17 mouse cellular contexts compared by ENCODE assay signal in genomic region chr2:26447451-26447850, GRCm38 (mm10). TPM values are rescaled to one million over a fixed set of nuclear protein-coding genes. Genes with fewer than 3 reads are reported as not detected.
DNase-seq lines count a peak whose midpoint lies in the region; ATAC-seq and TF ChIP-seq lines count a peak whose summit lies in the region.
"Had no signal": no experiment of that assay in that cellular context is flagged by ENCODE, and none has a peak within 500 bp of the region (broad histone marks: within the 10 kb centered on the region; RNA-seq: fewer than 3 reads in every experiment).

No protein-coding gene starts in this region.

- WGBS in heart, embryonic 13.5 days, result 60% methylated on average over 1 of the region's 1 CpGs
- WGBS in heart, embryonic 10.5 days, result 80% methylated on average over 1 of the region's 1 CpGs
- 54% methylated on average over 1 of the region's 1 CpGs for WGBS in lung, embryonic 14.5 days
- WGBS in embryonic facial prominence, embryonic 13.5 days, result 85% methylated on average over 1 of the region's 1 CpGs

- no peaks in the 10 kb centered on the region; the same call in 1 of the 2 replicates for H3K36me3 ChIP-seq in heart, embryonic 13.5 days
- H3K36me3 ChIP-seq in heart, embryonic 10.5 days, result no peaks in the 10 kb centered on the region; the same call in 1 of the 2 replicates
- H3K36me3 ChIP-seq in lung, embryonic 14.5 days (ENCODE audit: insufficient read depth), result no peaks in the 10 kb centered on the region
- no peaks in the 10 kb centered on the region for H3K36me3 ChIP-seq in embryonic facial prominence, embryonic 13.5 days
- no peaks in the 10 kb centered on the region for H3K36me3 ChIP-seq in myocyte (ENCODE audit: control insufficient read depth, insufficient read depth)
- H3K36me3 ChIP-seq: hindbrain, embryonic 15.5 days; midbrain, embryonic 15.5 days had no signal

- no peak overlapping the region; the same call in none of the 2 replicates for H3K9ac ChIP-seq in heart, embryonic 13.5 days
- H3K9ac ChIP-seq in lung, embryonic 14.5 days, result peak overlapping the region; percentile 10; the same call in 1 of the 2 replicates
- H3K9ac ChIP-seq in embryonic facial prominence, embryonic 13.5 days, result peak overlapping the region; percentile 49; the same call in 1 of the 2 replicates
- H3K9ac ChIP-seq: embryonic facial prominence, embryonic 15.5 days had no signal

- TF ChIP-seq CTCF in lung, embryonic 14.5 days (IDR thresholded peaks at IDR 0.05; ENCODE audit: low read depth), result no peak

- H3K27me3 ChIP-seq in heart, embryonic 13.5 days (replicated peaks), result no peaks in the 10 kb centered on the region
- no peaks in the 10 kb centered on the region for H3K27me3 ChIP-seq in heart, embryonic 10.5 days (ENCODE audit: insufficient read depth, poor library complexity, severe bottlenecking)
- no peaks in the 10 kb centered on the region for H3K27me3 ChIP-seq in lung, embryonic 14.5 days (ENCODE audit: insufficient read depth, low read length)
- H3K27me3 ChIP-seq in embryonic facial prominence, embryonic 13.5 days, result no peaks in the 10 kb centered on the region
- H3K27me3 ChIP-seq in myocyte (ENCODE audit: control insufficient read depth, insufficient read depth, insufficient read length), result no peaks in the 10 kb centered on the region
- H3K27me3 ChIP-seq: embryonic facial prominence, embryonic 15.5 days; hindbrain, embryonic 15.5 days; midbrain, embryonic 15.5 days had no signal

- TF ChIP-seq POLR2A in myocyte (IDR thresholded peaks at IDR 0.05; ENCODE audit: insufficient read length, low read depth), result no peak

- H3K79me2 ChIP-seq in myocyte (ENCODE audit: control insufficient read depth, insufficient read depth), result peaks cover 35% of the 10 kb centered on the region

- no peaks in the 10 kb centered on the region for H3K9me3 ChIP-seq in heart, embryonic 13.5 days
- H3K9me3 ChIP-seq in heart, embryonic 10.5 days, result no peaks in the 10 kb centered on the region
- H3K9me3 ChIP-seq in lung, embryonic 14.5 days (ENCODE audit: low read depth, low read length), result no peaks in the 10 kb centered on the region
- no peaks in the 10 kb centered on the region for H3K9me3 ChIP-seq in embryonic facial prominence, embryonic 13.5 days
- H3K9me3 ChIP-seq: embryonic facial prominence, embryonic 15.5 days; hindbrain, embryonic 15.5 days; midbrain, embryonic 15.5 days had no signal

- H3K4me1 ChIP-seq in heart, embryonic 13.5 days, result peaks cover 57% of the 10 kb centered on the region
- H3K4me1 ChIP-seq in heart, embryonic 10.5 days, result peaks cover 55% of the 10 kb centered on the region
- peaks cover 14% of the 10 kb centered on the region for H3K4me1 ChIP-seq in lung, embryonic 14.5 days (ENCODE audit: insufficient read depth)
- peaks cover 30% of the 10 kb centered on the region for H3K4me1 ChIP-seq in embryonic facial prominence, embryonic 13.5 days

- ATAC-seq in heart, embryonic 13.5 days (ENCODE audit: extremely low read depth, insufficient number of reproducible peaks, low FRiP score, low TSS enrichment), result no peak
- no peak for ATAC-seq in lung, embryonic 14.5 days (ENCODE audit: insufficient read depth)
- ATAC-seq in embryonic facial prominence, embryonic 13.5 days (ENCODE audit: insufficient number of reproducible peaks, insufficient read depth, low FRiP score, low TSS enrichment, low read depth), result no peak
- ATAC-seq: lung, postnatal 0 days; midbrain, embryonic 15.5 days had no signal

- H3K4me3 ChIP-seq in heart, embryonic 13.5 days, result 0 out of 2 replicates have a peak overlapping the region, but pooled peaks have one; percentile 95
- H3K4me3 ChIP-seq in heart, embryonic 10.5 days, result no peak overlapping the region
- no peak overlapping the region for H3K4me3 ChIP-seq in lung, embryonic 14.5 days (ENCODE audit: low read depth, low read length)
- no peak overlapping the region for H3K4me3 ChIP-seq in embryonic facial prominence, embryonic 13.5 days
- H3K4me3 ChIP-seq in myocyte, result peak overlapping the region; percentile 89

- H3K4me2 ChIP-seq in heart, embryonic 13.5 days, result 0 out of 2 replicates have a peak overlapping the region, but pooled peaks have one; percentile 81
- H3K4me2 ChIP-seq in lung, embryonic 14.5 days, result no peak overlapping the region
- no peak overlapping the region for H3K4me2 ChIP-seq in embryonic facial prominence, embryonic 13.5 days
- H3K4me2 ChIP-seq in myocyte (ENCODE audit: low read depth), result peak overlapping the region; percentile 96

- no peak for DNase-seq in heart, embryonic 10.5 days (ENCODE audit: low spot score)
- DNase-seq in lung, embryonic 14.5 days, result no peak
- no peak for DNase-seq in lung, postnatal 10 days
- no peak for DNase-seq in ovary, postnatal 36 days (ENCODE audit: low spot score)
- DNase-seq: adrenal gland, adult 2 months; kidney, adult 8-10 months; layer of hippocampus, adult 9-11 months; left cerebral cortex, postnatal 4 days; right cerebral cortex, postnatal 4 days; thymus, postnatal 25 days had no signal

- no peak overlapping the region for H3ac ChIP-seq in myocyte (ENCODE audit: control insufficient read depth, insufficient read length)

- H3K27ac ChIP-seq in heart, embryonic 13.5 days (replicated peaks), result no peak overlapping the region
- no peak overlapping the region for H3K27ac ChIP-seq in heart, embryonic 10.5 days
- no peak overlapping the region for H3K27ac ChIP-seq in lung, embryonic 14.5 days (ENCODE audit: low read depth)
- no peak overlapping the region for H3K27ac ChIP-seq in embryonic facial prominence, embryonic 13.5 days
- H3K27ac ChIP-seq: embryonic facial prominence, embryonic 15.5 days; hindbrain, embryonic 15.5 days; midbrain, embryonic 15.5 days had no signal

TF ChIP-seq in myocyte, 11 proteins besides CTCF, POLR2A, EP300 and RAD21:
- TF ChIP-seq TCF3 (IDR thresholded peaks at IDR 0.05; ENCODE audit: insufficient read length, low read depth) (no peak), MYOG (IDR thresholded peaks at IDR 0.05; ENCODE audit: control insufficient read depth in 1 of 3, insufficient read depth in 1 of 3, insufficient read length in 2 of 3, low read depth in 2 of 3) (no peak), REST (IDR thresholded peaks at IDR 0.05; ENCODE audit: insufficient read depth, insufficient read length) (no peak), SRF (IDR thresholded peaks at IDR 0.05; ENCODE audit: control insufficient read depth, insufficient read length, low read depth) (no peak), E2F4 (IDR thresholded peaks at IDR 0.05; ENCODE audit: insufficient read depth) (no peak), MYOD1 (IDR thresholded peaks at IDR 0.05; ENCODE audit: control insufficient read depth in 1 of 3, insufficient read length in 2 of 3, low read depth in 2 of 3) (no peak), MAX (IDR thresholded peaks at IDR 0.05; ENCODE audit: low read depth) (no peak), CEBPB (IDR thresholded peaks at IDR 0.05; ENCODE audit: insufficient read depth, poor library complexity, severe bottlenecking) (no peak), USF1 (IDR thresholded peaks at IDR 0.05; ENCODE audit: low read depth) (no peak), TCF12 (IDR thresholded peaks at IDR 0.05; ENCODE audit: insufficient read depth, poor library complexity, severe bottlenecking) (no peak), POLR2AphosphoS2 (IDR thresholded peaks at IDR 0.05; ENCODE audit: insufficient read length, low read depth) (no peak)

RNA-seq across cellular contexts. Expression of gene Sec16a, which starts 2.4 kb away (rescaled TPM):
- polyA plus RNA-seq in heart, embryonic 13.5 days (2015; fragmentation: Nextera tagmentation; extraction: Ambion mirVana), result 12.8 and 13.8 TPM in 2 replicates
- 24.7 and 26.4 TPM in 2 replicates for polyA plus RNA-seq in heart, embryonic 10.5 days (2016; fragmentation: Nextera tagmentation; extraction: Ambion mirVana)
- polyA plus RNA-seq in lung, embryonic 14.5 days (2014; fragmentation: Nextera tagmentation; extraction: Ambion mirVana), result 36.0 and 36.5 TPM in 2 replicates
- 22.7 and 27.9 TPM in 2 replicates for polyA plus RNA-seq in embryonic facial prominence, embryonic 13.5 days (2015; fragmentation: Nextera tagmentation; extraction: Ambion mirVana)
- polyA plus RNA-seq in myocyte (2012; fragmentation: generic; extraction: Trizol), result 31.4 TPM

RNA-seq across cellular contexts. Expression of gene Inpp5e, which starts 38.4 kb away (rescaled TPM):
- polyA plus RNA-seq in heart, embryonic 13.5 days (2015; fragmentation: Nextera tagmentation; extraction: Ambion mirVana), result 13.2 and 15.5 TPM in 2 replicates
- 20.5 and 22.7 TPM in 2 replicates for polyA plus RNA-seq in heart, embryonic 10.5 days (2016; fragmentation: Nextera tagmentation; extraction: Ambion mirVana)
- polyA plus RNA-seq in lung, embryonic 14.5 days (2014; fragmentation: Nextera tagmentation; extraction: Ambion mirVana), result 18.6 and 22.4 TPM in 2 replicates
- polyA plus RNA-seq in embryonic facial prominence, embryonic 13.5 days (2015; fragmentation: Nextera tagmentation; extraction: Ambion mirVana), result 24.2 and 24.5 TPM in 2 replicates
- 9.3 TPM for polyA plus RNA-seq in myocyte (2012; fragmentation: generic; extraction: Trizol)

RNA-seq across cellular contexts. Expression of gene Pmpca, which starts 58.3 kb away (rescaled TPM):
- polyA plus RNA-seq in heart, embryonic 13.5 days (2015; fragmentation: Nextera tagmentation; extraction: Ambion mirVana), result 115 and 123 TPM in 2 replicates
- polyA plus RNA-seq in heart, embryonic 10.5 days (2016; fragmentation: Nextera tagmentation; extraction: Ambion mirVana), result 153 and 171 TPM in 2 replicates
- polyA plus RNA-seq in lung, embryonic 14.5 days (2014; fragmentation: Nextera tagmentation; extraction: Ambion mirVana), result 97.4 and 104 TPM in 2 replicates
- polyA plus RNA-seq in embryonic facial prominence, embryonic 13.5 days (2015; fragmentation: Nextera tagmentation; extraction: Ambion mirVana), result 92.3 and 98.7 TPM in 2 replicates
- polyA plus RNA-seq in myocyte (2012; fragmentation: generic; extraction: Trizol), result 111 TPM

RNA-seq across cellular contexts. Expression of gene Entr1, which starts 58.3 kb away (rescaled TPM):
- 70.8 and 72.4 TPM in 2 replicates for polyA plus RNA-seq in heart, embryonic 13.5 days (2015; fragmentation: Nextera tagmentation; extraction: Ambion mirVana)
- 94.7 and 113 TPM in 2 replicates for polyA plus RNA-seq in heart, embryonic 10.5 days (2016; fragmentation: Nextera tagmentation; extraction: Ambion mirVana)
- 103 and 116 TPM in 2 replicates for polyA plus RNA-seq in lung, embryonic 14.5 days (2014; fragmentation: Nextera tagmentation; extraction: Ambion mirVana)
- 142 and 153 TPM in 2 replicates for polyA plus RNA-seq in embryonic facial prominence, embryonic 13.5 days (2015; fragmentation: Nextera tagmentation; extraction: Ambion mirVana)
- polyA plus RNA-seq in myocyte (2012; fragmentation: generic; extraction: Trizol), result 50.8 TPM

Comparison
In these comparisons a context has a peak if more than half of its experiments do, and no peak if none do; other contexts are left out.
1. H3K4me3 ChIP-seq: peak in heart, embryonic 13.5 days (single experiment) and myocyte (single experiment); none in heart, embryonic 10.5 days (single experiment), lung, embryonic 14.5 days (single experiment) and embryonic facial prominence, embryonic 13.5 days (single experiment).
2. H3K4me2 ChIP-seq: peak in heart, embryonic 13.5 days (single experiment) and myocyte (single experiment); none in lung, embryonic 14.5 days (single experiment) and embryonic facial prominence, embryonic 13.5 days (single experiment).